Mouse (Mus musculus) spleen, adult 2 months (tissue): ENCODE measurements around the gene Gm20422.

Source experiments
- CTCF ChIP-seq: fragments of 200-500 bp; IDR thresholded peaks from 2 replicates; pipeline ENCODE4 v1.5.1; 2011; ENCODE audit warnings: mild to moderate bottlenecking, inconsistent platforms; ENCODE audit not compliant: insufficient read depth, insufficient read length, insufficient replicate concordance; ENCODE audit errors: extremely low read depth
- POLR2A ChIP-seq: fragments of 200-500 bp; IDR thresholded peaks from 2 replicates; pipeline ENCODE4 v1.6.1; 2011; ENCODE audit warnings: low read depth, low read length, inconsistent platforms

- TF ChIP-seq POLR2A (no peak), CTCF (no peak)
These were observed 39.2 kb downstream of the Gm20422 start for GRCm38 (mm10) chr8:69735495-69735894.
